Mouse (Mus musculus): ENCODE measurements around the gene Emc10. TPM values are rescaled to one million over a fixed set of nuclear protein-coding genes. Genes with fewer than 3 reads are reported as not detected.

The Emc10 gene
- polyA plus RNA-seq, 1 experiment from 2014 or later, result 101 TPM

GRCm38 (mm10) chr7:44446070-44446855 is 50.1 kb downstream of the Emc10 start:
- H3K9ac ChIP-seq, result peak overlapping the region; percentile 100; the same call in 1 of the 2 replicates
- H3K4me1 ChIP-seq, result peaks cover 67% of the 10 kb centered on the region
- H3K4me2 ChIP-seq, result peak overlapping the region; percentile 92
- peak overlapping the region; percentile 83 for H3K4me3 ChIP-seq
- ATAC-seq, result no peak
- 58% methylated on average over 12 of the region's 12 CpGs for WGBS
- no peaks in the 10 kb centered on the region for H3K9me3 ChIP-seq (replicated peaks)
- H3K36me3 ChIP-seq (ENCODE audit: poor library complexity, severe bottlenecking), result peaks cover 64% of the 10 kb centered on the region
- H3K27me3 ChIP-seq, result no peaks in the 10 kb centered on the region
- peak overlapping the region; percentile 14; the same call in 1 of the 2 replicates for H3K27ac ChIP-seq

GRCm38 (mm10) chr7:44445528-44445923 is 50.8 kb downstream of the Emc10 start:
- Histone ChIP-seq H3K27me3 (no peaks in the 10 kb centered on the region), H3K36me3 (ENCODE audit: poor library complexity, severe bottlenecking) (peaks cover 61% of the 10 kb centered on the region)

GRCm38 (mm10) chr7:44444886-44445527 is 51.3 kb downstream of the Emc10 start:
- H3K36me3 ChIP-seq (ENCODE audit: poor library complexity, severe bottlenecking), result peaks cover 55% of the 10 kb centered on the region
- H3K27me3 ChIP-seq, result no peaks in the 10 kb centered on the region
- no peak for ATAC-seq
- WGBS, result 43% methylated on average over 29 of the region's 29 CpGs
- peaks cover 75% of the 10 kb centered on the region for H3K4me1 ChIP-seq
- H3K4me2 ChIP-seq, result peak overlapping the region; percentile 92
- peak overlapping the region; percentile 83 for H3K4me3 ChIP-seq
- H3K27ac ChIP-seq, result 0 out of 2 replicates have a peak overlapping the region, but pooled peaks have one; percentile 28
- no peaks in the 10 kb centered on the region for H3K9me3 ChIP-seq (replicated peaks)
- peak overlapping the region; percentile 100 for H3K9ac ChIP-seq

More at GRCm38 (mm10) chr7:44445528-44445923, 50.8 kb downstream of the Emc10 start:
- H3K4me2 ChIP-seq, result peak overlapping the region; percentile 92
- peak overlapping the region; percentile 83 for H3K4me3 ChIP-seq
- no peaks in the 10 kb centered on the region for H3K9me3 ChIP-seq (replicated peaks)
- WGBS, result 43% methylated on average over 7 of the region's 7 CpGs
- peaks cover 70% of the 10 kb centered on the region for H3K4me1 ChIP-seq
- peak overlapping the region; percentile 100 for H3K9ac ChIP-seq
- 0 out of 2 replicates have a peak overlapping the region, but pooled peaks have one; percentile 28 for H3K27ac ChIP-seq
- no peak for ATAC-seq

- Histone ChIP-seq H3K27ac (peak overlapping the region; percentile 99), H3K9ac (peak overlapping the region; percentile 100), H3K36me3 (ENCODE audit: poor library complexity, severe bottlenecking) (peaks cover 41% of the 10 kb centered on the region), H3K4me1 (peaks cover 64% of the 10 kb centered on the region), H3K4me2 (peak overlapping the region; percentile 92), H3K27me3 (no peaks in the 10 kb centered on the region), H3K4me3 (peak overlapping the region; percentile 83), H3K9me3 (replicated peaks) (no peaks in the 10 kb centered on the region)
- peak; percentile 48 for ATAC-seq
- 5% methylated on average over 20 of the region's 20 CpGs for WGBS
These were observed 52.8 kb downstream of the Emc10 start for GRCm38 (mm10) chr7:44443268-44444173.

DNA sequence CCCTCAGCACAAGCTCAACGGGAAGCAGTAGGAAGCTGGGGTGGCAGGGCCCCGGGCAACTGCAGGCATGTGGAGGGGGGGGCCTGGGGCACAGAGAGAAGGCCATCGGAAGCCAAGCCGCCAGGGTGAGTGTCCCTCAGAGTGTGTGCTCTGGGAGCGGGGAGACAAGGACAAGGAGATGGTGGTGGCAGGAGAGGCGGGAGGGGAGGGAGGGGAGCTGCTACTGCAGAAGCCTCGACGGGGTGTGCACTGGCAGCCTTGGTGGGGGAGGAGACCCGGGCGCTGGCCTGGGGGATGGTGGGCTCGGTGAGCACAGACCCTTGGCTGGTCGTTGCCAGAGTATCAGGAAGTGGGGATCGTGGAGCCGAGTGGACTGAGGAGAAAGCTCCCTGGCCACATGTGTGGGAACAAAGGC is 53.9 kb downstream of the Emc10 start:
- H3K27ac ChIP-seq, result peak overlapping the region; percentile 99
- H3K9ac ChIP-seq, result peak overlapping the region; percentile 100
- H3K9me3 ChIP-seq (replicated peaks), result no peaks in the 10 kb centered on the region
- peak; percentile 54 for ATAC-seq
- H3K4me3 ChIP-seq, result peak overlapping the region; percentile 83
- H3K27me3 ChIP-seq, result no peaks in the 10 kb centered on the region
- peak overlapping the region; percentile 92 for H3K4me2 ChIP-seq
- H3K36me3 ChIP-seq (ENCODE audit: poor library complexity, severe bottlenecking), result peaks cover 30% of the 10 kb centered on the region
- WGBS, result 0% methylated on average over 14 of the region's 14 CpGs
- H3K4me1 ChIP-seq, result peaks cover 68% of the 10 kb centered on the region

- Histone ChIP-seq H3K9me3 (replicated peaks) (no peaks in the 10 kb centered on the region), H3K4me1 (peaks cover 63% of the 10 kb centered on the region), H3K27me3 (no peaks in the 10 kb centered on the region), H3K9ac (peak overlapping the region; percentile 100), H3K4me2 (peak overlapping the region; percentile 92), H3K27ac (peak overlapping the region; percentile 99), H3K4me3 (peak overlapping the region; percentile 83), H3K36me3 (ENCODE audit: poor library complexity, severe bottlenecking) (peaks cover 24% of the 10 kb centered on the region)
- under 1% methylated on average over 9 of the region's 14 CpGs for WGBS
- ATAC-seq, result peak; percentile 82
These were observed 54.6 kb downstream of the Emc10 start for GRCm38 (mm10) chr7:44441648-44442109.

GRCm38 (mm10) chr7:44441180-44441579 is 55.1 kb downstream of the Emc10 start:
- Histone ChIP-seq H3K4me3 (peak overlapping the region; percentile 83), H3K4me1 (peaks cover 58% of the 10 kb centered on the region), H3K9me3 (replicated peaks) (no peaks in the 10 kb centered on the region), H3K9ac (peak overlapping the region; percentile 100), H3K36me3 (ENCODE audit: poor library complexity, severe bottlenecking) (peaks cover 19% of the 10 kb centered on the region), H3K27me3 (no peaks in the 10 kb centered on the region), H3K27ac (peak overlapping the region; percentile 99), H3K4me2 (peak overlapping the region; percentile 92)
- 14% methylated on average over 1 of the region's 1 CpGs for WGBS
- ATAC-seq, result peak; percentile 0; the same call in 1 of the 2 replicates

GRCm38 (mm10) chr7:44440479-44440878 is 55.9 kb downstream of the Emc10 start:
- 76% methylated on average over 1 of the region's 1 CpGs for WGBS
- H3K27ac ChIP-seq, result peak overlapping the region; percentile 44; the same call in 1 of the 2 replicates
- peaks cover 15% of the 10 kb centered on the region for H3K36me3 ChIP-seq (ENCODE audit: poor library complexity, severe bottlenecking)
- H3K9ac ChIP-seq, result no peak overlapping the region
- H3K4me3 ChIP-seq, result no peak overlapping the region
- no peak for ATAC-seq
- no peaks in the 10 kb centered on the region for H3K27me3 ChIP-seq
- H3K9me3 ChIP-seq (replicated peaks), result no peaks in the 10 kb centered on the region
- peaks cover 51% of the 10 kb centered on the region for H3K4me1 ChIP-seq
- H3K4me2 ChIP-seq, result no peak overlapping the region

Small RNA genes within 50 kb of the gene (microRNA-seq; reads per million reads assigned to microRNA genes)
- gene Mir7052, result not detected
- not detected for gene Mir7053

Other genes with a start within 250 kb of the Emc10 start
- 1.3 and 1.4 TPM in 2 replicates for gene 1700028J19Rik, start 249.8 kb downstream of the Emc10 start, polyA plus RNA-seq (2015; fragmentation: Nextera tagmentation; extraction: Ambion mirVana)
- gene 2410002F23Rik, start 249.8 kb downstream of the Emc10 start, polyA plus RNA-seq (2015; fragmentation: Nextera tagmentation; extraction: Ambion mirVana), result 172 and 212 TPM in 2 replicates
- 0.14 and 0.21 TPM in 2 replicates for gene Acp4, start 239.2 kb downstream of the Emc10 start, polyA plus RNA-seq (2015; fragmentation: Nextera tagmentation; extraction: Ambion mirVana)
- not detected in 2 replicates for gene Gm15517, start 235.1 kb downstream of the Emc10 start, polyA plus RNA-seq (2015; fragmentation: Nextera tagmentation; extraction: Ambion mirVana)
- 3.0 and 3.4 TPM in 2 replicates for gene Clec11a, start 189.6 kb downstream of the Emc10 start, polyA plus RNA-seq (2015; fragmentation: Nextera tagmentation; extraction: Ambion mirVana)
- 13.2 and 15.1 TPM in 2 replicates for gene Shank1, start 186.3 kb downstream of the Emc10 start, polyA plus RNA-seq (2015; fragmentation: Nextera tagmentation; extraction: Ambion mirVana)
- 10.1 and 10.6 TPM in 2 replicates for gene Syt3, start 112.4 kb downstream of the Emc10 start, polyA plus RNA-seq (2015; fragmentation: Nextera tagmentation; extraction: Ambion mirVana)
- gene 1700008O03Rik, start 110.7 kb downstream of the Emc10 start, polyA plus RNA-seq (2015; fragmentation: Nextera tagmentation; extraction: Ambion mirVana), result 0.59 and 1.1 TPM in 2 replicates
- 11.6 and 12.6 TPM in 2 replicates for gene Lrrc4b, start 67.5 kb downstream of the Emc10 start, polyA plus RNA-seq (2015; fragmentation: Nextera tagmentation; extraction: Ambion mirVana)
- 3.8 and 4.0 TPM in 2 replicates for gene Aspdh, start 31.1 kb downstream of the Emc10 start, polyA plus RNA-seq (2015; fragmentation: Nextera tagmentation; extraction: Ambion mirVana)
- gene Josd2, start 28.5 kb downstream of the Emc10 start, polyA plus RNA-seq (2015; fragmentation: Nextera tagmentation; extraction: Ambion mirVana), result 49.0 and 56.1 TPM in 2 replicates
- 30.1 and 35.0 TPM in 2 replicates for gene Fam71e1, start 52 bp upstream of the Emc10 start, polyA plus RNA-seq (2015; fragmentation: Nextera tagmentation; extraction: Ambion mirVana)
- gene Mybpc2, start 28.1 kb upstream of the Emc10 start, polyA plus RNA-seq (2015; fragmentation: Nextera tagmentation; extraction: Ambion mirVana), result 0.13 and 0.14 TPM in 2 replicates
- gene Spib, start 35.5 kb upstream of the Emc10 start, polyA plus RNA-seq (2015; fragmentation: Nextera tagmentation; extraction: Ambion mirVana), result not detected in 2 replicates
- gene Pold1, start 52.3 kb upstream of the Emc10 start, polyA plus RNA-seq (2015; fragmentation: Nextera tagmentation; extraction: Ambion mirVana), result 77.8 and 89.7 TPM in 2 replicates
- gene Nr1h2, start 57.4 kb upstream of the Emc10 start, polyA plus RNA-seq (2015; fragmentation: Nextera tagmentation; extraction: Ambion mirVana), result 76.0 and 76.2 TPM in 2 replicates
- 0.53 and 0.57 TPM in 2 replicates for gene Napsa, start 75.9 kb upstream of the Emc10 start, polyA plus RNA-seq (2015; fragmentation: Nextera tagmentation; extraction: Ambion mirVana)
- gene Kcnc3, start 94.1 kb upstream of the Emc10 start, polyA plus RNA-seq (2015; fragmentation: Nextera tagmentation; extraction: Ambion mirVana), result 2.1 and 2.4 TPM in 2 replicates
- gene Myh14, start 174.3 kb upstream of the Emc10 start, polyA plus RNA-seq (2015; fragmentation: Nextera tagmentation; extraction: Ambion mirVana), result 0.49 and 0.84 TPM in 2 replicates
- not detected in 2 replicates for gene Izumo2, start 212.2 kb upstream of the Emc10 start, polyA plus RNA-seq (2015; fragmentation: Nextera tagmentation; extraction: Ambion mirVana)

All from forebrain, embryonic 13.5 days (tissue).